Mouse (Mus musculus) stomach, postnatal 0 days (tissue): ENCODE measurements at regions not wholly inside any gene's neighbourhood (a gene's known extent, or its start where the extent isn't known, plus 50 kb on each side); places are given as distances from the start of the nearest gene placed in this dataset.

Experiments
- CTCF ChIP-seq: IDR thresholded peaks from 2 replicates; pipeline ENCODE4 v1.5.1; 2016; ENCODE audit warnings: antibody characterized with exemption, low read depth, mild to moderate bottlenecking, moderate library complexity
- EP300 ChIP-seq: optimal IDR thresholded peaks from 2 replicates; pipeline ENCODE3; 2016; ENCODE audit warnings: antibody characterized with exemption

DNA sequence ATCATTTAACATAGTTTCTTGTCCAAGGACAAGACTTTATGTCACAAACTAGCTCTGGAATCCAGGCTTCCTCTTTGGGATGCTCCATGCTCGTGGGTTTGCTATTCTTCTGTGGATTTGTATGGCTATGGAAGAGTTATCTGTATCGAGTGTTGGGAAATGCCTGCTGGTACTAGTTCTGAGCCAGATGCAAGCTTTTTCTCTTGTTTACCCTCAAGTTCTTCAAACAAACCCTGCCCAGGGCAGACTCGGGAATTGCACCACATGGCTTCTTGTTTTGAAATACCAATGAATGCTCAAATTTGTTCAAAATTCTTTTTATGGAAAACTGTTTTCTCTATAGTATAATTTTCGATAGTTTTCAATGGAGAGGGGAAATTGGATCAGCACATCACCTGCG, 400.5 kb upstream of the Sall1 start:
- TF ChIP-seq EP300 = no peak
- no peak for TF ChIP-seq CTCF
